Mouse (Mus musculus) midbrain, embryonic 14.5 days (tissue): ENCODE results near the gene Lmnb2. TPM values are rescaled to one million over a fixed set of nuclear protein-coding genes. Genes with fewer than 3 reads are reported as not detected.

ENCODE experiments used
- ATAC-seq: fragments of 200-750 bp; cut with Nextera tagmentation; 2 replicates; pipeline ENCODE4 v1.8.0; 2017; ENCODE audit warnings: moderate number of reproducible peaks, moderate library complexity; ENCODE audit not compliant: low FRiP score, low TSS enrichment
- DNase-seq: peaks from one replicate; pipeline ENCODE4 v3.0.0-alpha.2; 2015
- H3K27ac ChIP-seq: fragments of 300-500 bp; sonication (generic); replicated peaks from 2 replicates; pipeline ENCODE4 v1.5.1; 2014; ENCODE audit warnings: mild to moderate bottlenecking, low read depth, low read length, moderate library complexity
- H3K27me3 ChIP-seq: fragments of 300-500 bp; sonication (generic); 2 replicates; pipeline ENCODE4 v1.6.1; 2014; ENCODE audit warnings: low read length, control low read depth, mixed read lengths; ENCODE audit not compliant: control insufficient read depth, insufficient read depth
- H3K36me3 ChIP-seq: fragments of 300-500 bp; sonication (generic); 2 replicates; pipeline ENCODE4 v1.6.1; 2014; ENCODE audit warnings: low read length, control low read depth; ENCODE audit not compliant: control insufficient read depth, insufficient read depth
- H3K4me1 ChIP-seq: fragments of 300-500 bp; sonication (generic); 2 replicates; pipeline ENCODE4 v1.6.1; 2014; ENCODE audit warnings: mild to moderate bottlenecking, antibody characterized with exemption, low read length, control low read depth; ENCODE audit not compliant: control insufficient read depth, insufficient read depth
- H3K4me2 ChIP-seq: fragments of 300-500 bp; sonication (generic); 2 replicates; pipeline ENCODE4 v1.6.1; 2014; ENCODE audit warnings: mild to moderate bottlenecking, low read length, moderate library complexity
- H3K4me3 ChIP-seq: fragments of 300-500 bp; sonication (generic); replicated peaks from 2 replicates; pipeline ENCODE4 v1.5.1; 2014; ENCODE audit warnings: low read depth, low read length
- H3K9ac ChIP-seq: fragments of 300-500 bp; sonication (generic); replicated peaks from 2 replicates; pipeline ENCODE4 v1.6.1; 2014; ENCODE audit warnings: mild to moderate bottlenecking, low read length, moderate library complexity
- H3K9me3 ChIP-seq: fragments of 300-500 bp; sonication (generic); 2 replicates; pipeline ENCODE4 v1.6.1; 2016; ENCODE audit warnings: low read length, control low read depth, mixed read lengths; ENCODE audit not compliant: control insufficient read depth
- WGBS: fragments of 180-500 bp; shearing (Covaris S2); extraction: QIAGEN DNeasy Blood & Tissue Kit; methylation state at CpG from one replicate; pipeline ENCODE4 v1.1.7; 2014; 5-methylcytosine and 5-hydroxymethylcytosine counted together
- polyA plus RNA-seq: library from polyadenylated mRNA; unstranded; fragments of >200 nt; fragmentation: Nextera tagmentation; extraction: Ambion mirVana; gene quantifications from 2 replicates; pipeline ENCODE4 v1.2.1, GENCODE M21; 2014

Lmnb2 gene
- polyA plus RNA-seq, 1 experiment from 2014 or later = 13.9 TPM

DNA sequence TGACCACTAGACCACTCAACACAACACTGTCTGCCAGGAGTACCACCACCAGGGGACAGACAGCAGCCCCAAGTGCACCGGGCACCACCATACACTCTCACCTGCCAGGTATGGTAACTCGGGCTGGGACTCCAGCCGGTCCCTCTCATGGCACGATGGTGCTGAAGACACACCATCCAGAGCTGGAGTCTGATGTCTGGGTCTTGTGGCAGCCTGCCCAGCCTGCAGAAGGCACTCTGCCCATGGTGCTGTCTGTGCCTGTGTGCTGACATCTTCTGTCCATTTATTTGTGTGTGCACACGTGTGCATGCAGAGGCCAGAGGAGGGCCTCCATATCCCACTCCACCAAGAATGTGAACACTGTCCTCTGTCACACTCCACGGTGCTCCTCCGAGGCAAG is 22.9 kb downstream of the Lmnb2 start:
- H3K9me3 ChIP-seq = no peaks in the 10 kb centered on the region
- ATAC-seq = no peak
- no peaks in the 10 kb centered on the region for H3K27me3 ChIP-seq
- no peak overlapping the region for H3K9ac ChIP-seq
- no peak for DNase-seq
- H3K36me3 ChIP-seq = peaks cover 18% of the 10 kb centered on the region
- 84% methylated on average over 7 of the region's 7 CpGs for WGBS
- H3K27ac ChIP-seq = no peak overlapping the region
- no peak overlapping the region for H3K4me3 ChIP-seq
- H3K4me1 ChIP-seq = peaks cover 7% of the 10 kb centered on the region
- no peak overlapping the region for H3K4me2 ChIP-seq

DNA sequence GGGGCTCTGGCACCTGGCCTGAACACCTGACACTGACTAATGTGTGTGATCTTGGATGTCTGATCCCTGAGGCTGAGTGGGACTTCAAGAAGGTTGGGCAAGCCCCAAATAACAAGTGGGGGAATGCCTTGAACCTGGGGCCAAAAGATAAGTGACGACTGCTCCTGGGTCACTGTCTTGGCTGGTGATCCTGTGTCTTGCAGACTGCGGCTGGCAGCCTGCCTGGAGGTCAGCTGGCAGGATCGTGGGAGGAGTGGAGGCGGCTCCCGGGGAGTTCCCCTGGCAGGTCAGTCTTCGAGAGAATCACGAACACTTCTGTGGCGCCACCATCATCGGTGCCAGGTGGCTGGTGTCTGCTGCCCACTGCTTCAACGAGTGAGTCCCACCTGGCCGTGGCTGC is 30.9 kb downstream of the Lmnb2 start:
- DNase-seq = no peak
- WGBS = 78% methylated on average over 11 of the region's 11 CpGs
- H3K27me3 ChIP-seq = no peaks in the 10 kb centered on the region
- no peak overlapping the region for H3K27ac ChIP-seq
- H3K36me3 ChIP-seq = no peaks in the 10 kb centered on the region
- H3K4me1 ChIP-seq = no peaks in the 10 kb centered on the region
- no peak for ATAC-seq
- no peaks in the 10 kb centered on the region for H3K9me3 ChIP-seq
- H3K4me2 ChIP-seq = no peak overlapping the region
- no peak overlapping the region for H3K9ac ChIP-seq
- H3K4me3 ChIP-seq = no peak overlapping the region

DNA sequence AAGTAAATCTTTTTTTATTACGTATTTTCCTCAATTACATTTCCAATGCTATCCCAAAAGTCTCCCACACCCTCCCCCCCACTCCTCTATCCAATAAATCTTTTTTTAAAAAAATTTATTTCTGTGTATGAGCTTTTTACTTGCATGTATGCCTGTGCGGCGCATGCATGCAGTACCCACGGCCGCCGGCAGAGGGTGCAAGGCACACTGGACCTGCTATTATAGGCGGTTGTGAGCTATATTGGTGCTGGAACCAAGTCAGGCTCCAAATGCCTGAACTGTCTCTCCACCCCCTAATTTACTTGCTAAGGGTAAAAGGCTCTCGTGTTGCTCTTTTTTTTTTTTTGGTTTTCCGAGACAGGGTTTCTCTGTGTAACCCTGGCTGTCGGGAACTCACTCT is 36.7 kb downstream of the Lmnb2 start:
- Histone ChIP-seq H3K4me2 (no peak overlapping the region), H3K9ac (no peak overlapping the region), H3K36me3 (no peaks in the 10 kb centered on the region), H3K27me3 (no peaks in the 10 kb centered on the region), H3K4me1 (no peaks in the 10 kb centered on the region), H3K4me3 (no peak overlapping the region), H3K27ac (no peak overlapping the region), H3K9me3 (no peaks in the 10 kb centered on the region)
- ATAC-seq (no peak), DNase-seq (peak; percentile 70)
- WGBS = 26% methylated on average over 10 of the region's 10 CpGs

DNA sequence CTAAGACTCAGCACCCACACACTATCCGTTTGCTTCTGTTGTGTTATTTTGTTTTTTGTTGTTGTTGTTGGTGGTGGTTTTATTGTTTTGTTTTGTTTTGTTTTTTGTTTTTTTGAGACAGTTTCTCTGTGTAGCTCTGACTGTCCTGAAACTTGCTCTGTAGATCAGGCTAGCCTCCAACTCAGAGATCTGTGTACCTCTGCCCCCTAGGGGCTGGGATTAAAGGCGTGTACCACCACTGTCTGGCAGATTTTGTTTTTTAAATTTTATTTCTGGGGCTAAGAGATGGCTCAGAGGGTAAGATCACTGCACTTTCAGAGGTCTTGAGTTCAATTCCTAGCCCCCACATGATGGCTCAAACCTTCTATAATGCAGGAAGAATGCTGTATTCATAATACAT is 37.1 kb downstream of the Lmnb2 start:
- Histone ChIP-seq H3K9ac (no peak overlapping the region), H3K27ac (no peak overlapping the region), H3K36me3 (no peaks in the 10 kb centered on the region), H3K4me1 (no peaks in the 10 kb centered on the region), H3K4me2 (no peak overlapping the region), H3K27me3 (no peaks in the 10 kb centered on the region), H3K4me3 (no peak overlapping the region), H3K9me3 (no peaks in the 10 kb centered on the region)
- DNase-seq (no peak), ATAC-seq (no peak)
- 78% methylated on average over 2 of the region's 2 CpGs for WGBS

DNA sequence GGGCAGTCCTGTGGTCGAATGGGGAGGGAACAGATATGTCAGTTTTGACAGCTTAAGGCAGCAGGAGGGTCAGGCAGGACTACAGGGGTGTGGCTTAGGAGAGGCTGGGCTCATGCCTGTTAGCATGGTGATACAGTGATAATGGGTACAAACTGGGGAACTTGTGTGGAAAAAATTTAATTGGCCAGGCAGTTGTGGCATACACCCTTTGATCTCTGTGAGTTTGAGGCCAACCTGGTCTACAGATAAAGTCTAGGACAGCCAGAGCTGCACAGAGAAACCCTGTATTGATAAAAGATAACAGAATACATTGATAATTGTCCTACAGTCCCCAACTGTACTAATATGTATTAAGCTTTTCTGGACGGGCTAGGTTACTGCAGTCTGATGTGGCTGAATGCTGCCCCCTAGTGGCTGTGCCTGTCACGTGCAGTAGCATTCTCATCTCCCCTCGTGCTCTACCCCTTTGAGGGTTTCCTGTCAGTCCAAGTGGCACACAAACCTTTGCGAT is 37.9 kb downstream of the Lmnb2 start:
- Histone ChIP-seq H3K27ac (no peak overlapping the region), H3K27me3 (no peaks in the 10 kb centered on the region), H3K4me1 (no peaks in the 10 kb centered on the region), H3K4me2 (no peak overlapping the region), H3K9ac (no peak overlapping the region), H3K4me3 (no peak overlapping the region), H3K9me3 (no peaks in the 10 kb centered on the region), H3K36me3 (no peaks in the 10 kb centered on the region)
- DNase-seq (peak; percentile 71), ATAC-seq (peak; percentile 48; the same call in 1 of the 2 replicates)
- 18% methylated on average over 5 of the region's 5 CpGs for WGBS

DNA sequence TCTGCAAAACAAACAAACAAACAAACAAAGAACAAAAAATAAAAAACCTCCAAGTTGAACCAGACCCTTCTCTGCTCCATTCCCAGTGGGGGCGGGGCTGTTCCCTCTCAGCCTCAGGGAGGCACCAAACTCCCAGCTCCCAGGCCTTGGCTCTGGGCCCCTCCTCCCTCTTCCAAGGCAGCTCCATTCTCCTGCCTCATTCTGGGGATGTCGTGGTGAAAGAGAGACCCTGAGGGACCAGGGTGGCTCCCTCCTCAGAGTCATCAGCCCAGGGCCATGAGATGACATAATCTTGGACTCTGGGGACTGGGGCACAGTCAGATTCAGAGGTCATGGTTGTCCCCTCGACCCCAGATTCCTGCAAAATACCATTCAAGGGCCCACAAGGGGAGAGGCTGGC is 41.5 kb downstream of the Lmnb2 start:
- ATAC-seq = no peak

DNA sequence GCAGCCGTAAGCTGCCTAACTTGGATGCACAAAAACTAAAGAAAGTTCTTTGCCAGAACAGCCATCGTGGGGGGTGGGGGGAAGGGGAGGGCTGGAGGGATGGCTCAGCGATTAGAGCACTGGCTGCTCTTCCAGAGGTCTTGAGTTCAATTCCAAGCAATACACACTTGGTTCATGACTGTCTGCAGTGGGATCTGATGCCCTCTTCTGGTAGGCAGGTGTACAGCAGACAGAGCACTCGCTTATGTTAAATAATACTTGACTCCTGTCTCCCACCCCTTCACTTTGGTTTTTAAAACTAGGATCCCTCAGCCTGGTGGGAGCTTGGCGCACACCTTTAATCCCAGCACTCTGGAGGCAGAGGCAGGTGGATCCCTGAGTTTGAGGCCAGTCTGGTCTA is 42.0 kb downstream of the Lmnb2 start:
- no peaks in the 10 kb centered on the region for H3K27me3 ChIP-seq
- H3K27ac ChIP-seq = no peak overlapping the region
- WGBS = 22% methylated on average over 5 of the region's 5 CpGs
- ATAC-seq (no peak), DNase-seq (peak; percentile 78)
- no peak overlapping the region for H3K9ac ChIP-seq
- H3K4me2 ChIP-seq = no peak overlapping the region
- no peak overlapping the region for H3K4me3 ChIP-seq
- H3K4me1 ChIP-seq = no peaks in the 10 kb centered on the region
- no peaks in the 10 kb centered on the region for H3K36me3 ChIP-seq
- no peaks in the 10 kb centered on the region for H3K9me3 ChIP-seq

More for the DNA sequence above, 41.5 kb downstream of the Lmnb2 start:
- no peak overlapping the region for H3K27ac ChIP-seq
- no peaks in the 10 kb centered on the region for H3K27me3 ChIP-seq
- no peaks in the 10 kb centered on the region for H3K4me1 ChIP-seq
- H3K9me3 ChIP-seq = no peaks in the 10 kb centered on the region
- DNase-seq = no peak
- H3K4me3 ChIP-seq = no peak overlapping the region
- H3K36me3 ChIP-seq = no peaks in the 10 kb centered on the region
- H3K9ac ChIP-seq = no peak overlapping the region
- 35% methylated on average over 3 of the region's 3 CpGs for whole genome bisulfite sequencing
- H3K4me2 ChIP-seq = no peak overlapping the region

DNA sequence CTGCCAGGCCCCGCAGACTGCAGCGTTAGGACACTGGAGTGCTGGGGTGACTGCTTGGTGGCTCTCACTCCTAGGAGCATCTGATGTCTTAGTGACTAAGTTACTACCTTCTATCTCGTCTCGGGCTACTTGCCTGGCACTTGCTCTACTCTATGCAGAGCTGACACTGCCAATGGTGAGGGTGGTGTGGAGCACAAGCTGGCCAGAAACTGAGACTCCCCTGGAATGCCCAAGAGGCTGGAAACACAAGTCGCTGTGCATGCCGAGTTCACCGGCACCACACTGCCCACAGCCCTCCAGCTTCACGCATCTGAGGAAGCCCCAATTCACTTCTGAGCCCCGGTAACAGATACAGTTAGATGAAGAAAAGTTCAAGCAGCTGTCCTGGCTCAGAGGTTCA is 44.0 kb downstream of the Lmnb2 start:
- Histone ChIP-seq H3K9ac (no peak overlapping the region), H3K27ac (no peak overlapping the region), H3K4me2 (no peak overlapping the region), H3K27me3 (no peaks in the 10 kb centered on the region), H3K4me3 (no peak overlapping the region), H3K9me3 (no peaks in the 10 kb centered on the region), H3K36me3 (no peaks in the 10 kb centered on the region), H3K4me1 (no peaks in the 10 kb centered on the region)
- WGBS = 79% methylated on average over 9 of the region's 9 CpGs
- DNase-seq (no peak), ATAC-seq (no peak)

DNA sequence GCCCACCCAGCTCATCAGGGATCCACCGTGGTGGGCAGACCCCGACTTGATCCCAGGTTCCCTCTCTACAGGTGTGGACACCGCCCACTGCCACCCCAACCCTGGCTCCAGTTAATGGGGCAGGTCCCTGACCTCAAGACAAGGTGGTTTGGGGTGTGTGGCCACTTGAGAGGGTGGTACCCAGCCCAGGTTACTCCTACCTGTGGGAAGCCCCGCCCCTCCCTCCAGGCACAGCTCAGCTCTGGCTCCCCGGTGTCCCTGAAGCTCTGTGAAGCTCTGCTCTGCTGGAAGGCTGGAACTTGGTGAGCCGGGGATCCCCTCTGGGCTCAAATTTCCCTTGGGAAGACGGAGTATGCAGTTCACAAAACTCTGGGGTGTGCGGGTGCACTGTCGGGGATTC is 46.5 kb downstream of the Lmnb2 start, which contains the start of gene Tmprss9:
Tmprss9 (plus strand) TSS at position 268 of the 400 bp plus-strand sequence.
- Histone ChIP-seq H3K9ac (no peak within 1 kb of the TSS), H3K9me3 (no peaks in the 10 kb centered on the region)
- no peak for ATAC-seq

More for the DNA sequence above, 46.5 kb downstream of the Lmnb2 start, which contains the start of gene Tmprss9:
- DNase-seq = no peak
- no peak within 1 kb of the TSS for H3K4me2 ChIP-seq
- no peaks in the 10 kb centered on the region for H3K4me1 ChIP-seq
- no peak within 1 kb of the TSS for H3K27ac ChIP-seq
- H3K4me3 ChIP-seq = no peak within 1 kb of the TSS
- peaks cover 20% of the 10 kb centered on the region for H3K36me3 ChIP-seq
- 46% methylated on average over 9 of the region's 9 CpGs for WGBS
- no peaks in the 10 kb centered on the region for H3K27me3 ChIP-seq
